Mouse (Mus musculus) liver, adult 2 months (tissue): ENCODE measurements around the gene Zfp37.
"Not testable (repeated sequence)": the region's sequence is repeated elsewhere in the genome, so short reads cannot be mapped to it uniquely, and the experiment has no call there.

Experiments
- CTCF ChIP-seq: fragments of 200-500 bp; IDR thresholded peaks from 2 replicates; pipeline ENCODE4 v1.5.1; 2011; ENCODE audit warnings: low read depth, low read length, control low read depth
- POLR2A ChIP-seq: fragments of 200-500 bp; IDR thresholded peaks from 2 replicates; pipeline ENCODE4 v1.6.1; 2011; ENCODE audit warnings: low read length, control low read depth; ENCODE audit not compliant: insufficient read depth; ENCODE audit errors: extremely low read depth

GRCm38 (mm10) chr4:62167636-62168035, 63.2 kb downstream of the Zfp37 start:
- TF ChIP-seq CTCF, POLR2A: not testable (repeated sequence)
